Mouse (Mus musculus) left cerebral cortex, adult 2 months (tissue): ENCODE measurements around the gene Helq. TPM values are rescaled to one million over a fixed set of nuclear protein-coding genes. Genes with fewer than 3 reads are reported as not detected.

Experiments used
- DNase-seq, 2 experiments: peaks; one replicate each; pipeline ENCODE4 v3.0.0; 2021 to 2022; ENCODE audit warnings: low spot score in 2 of 2, mixed read lengths in 1 of 2; ENCODE audit errors: extremely low spot score in 1 of 2
- H3K27ac ChIP-seq: fragments of 200-600 bp; 2 replicates; pipeline ENCODE4 v1.8.1; 2022
- H3K4me3 ChIP-seq: fragments of 200-600 bp; 2 replicates; pipeline ENCODE4 v1.8.1; 2022
- CTCF ChIP-seq: fragments of 200-600 bp; IDR thresholded peaks from 2 replicates; pipeline ENCODE4 v1.8.1; 2022; ENCODE audit warnings: antibody characterized with exemption, mild to moderate bottlenecking, moderate library complexity
- intact Hi-C: fragments of 180-260 bp; cut with DNase I; formaldehyde crosslinking; loops from one replicate; pipeline ENCODE4 v1.15.1; 2025
- total RNA-seq, 2 experiments: library from RNA; stranded (reverse); gene quantifications; 2 replicates each; pipeline ENCODE4 v1.2.3; 2021

The Helq gene
- total RNA-seq, 2 experiments from 2014 or later, result 18.4 to 22.1 TPM

- no peak for DNase-seq
- no peak for TF ChIP-seq CTCF
- H3K4me3 ChIP-seq, result no peak overlapping the region
- intact Hi-C loops, result no loop called here
- no peak overlapping the region for H3K27ac ChIP-seq
Observed at GRCm38 (mm10) chr5:100775778-100776404, 22.5 kb downstream of the Helq start.

GRCm38 (mm10) chr5:100771575-100771974, 26.8 kb downstream of the Helq start:
- intact Hi-C loops, result no loop called here
- TF ChIP-seq CTCF, result no peak
- no peak for DNase-seq

DNA sequence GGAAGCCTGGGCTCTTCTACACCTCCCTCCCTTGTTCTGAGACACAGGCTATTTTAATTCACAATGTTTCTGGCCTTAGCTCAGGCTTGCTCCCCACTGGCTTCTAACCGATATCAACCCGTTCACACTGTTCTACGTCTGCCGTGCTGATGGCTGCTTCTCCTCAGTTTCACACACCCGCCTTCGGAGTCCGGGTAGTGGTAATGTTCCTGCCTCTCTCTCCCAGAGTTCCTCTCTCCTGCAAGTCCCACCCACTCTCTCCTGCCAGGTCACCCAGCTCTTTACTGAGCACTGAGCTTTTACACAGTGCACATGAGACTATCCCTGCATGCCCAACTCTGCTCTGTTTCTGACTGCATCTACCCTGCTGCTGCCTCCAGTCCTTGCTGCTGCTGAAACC, 32.4 kb downstream of the Helq start:
- no peak for DNase-seq

More at GRCm38 (mm10) chr5:100771575-100771974, 26.8 kb downstream of the Helq start:
- Histone ChIP-seq H3K4me3 (no peak overlapping the region), H3K27ac (no peak overlapping the region)

GRCm38 (mm10) chr5:100761736-100762135, 36.7 kb downstream of the Helq start:
- H3K4me3 ChIP-seq, result no peak overlapping the region
- intact Hi-C loops, result no loop called here
- DNase-seq, result no peak
- H3K27ac ChIP-seq, result no peak overlapping the region
- TF ChIP-seq CTCF, result no peak

More for the DNA sequence above, 32.4 kb downstream of the Helq start:
- intact Hi-C loops, result loop anchor here (5.0 kb wide), 1 partner anchor 94 kb away; no protein-coding TSS in a partner anchor
- Histone ChIP-seq H3K27ac (no peak overlapping the region), H3K4me3 (no peak overlapping the region)
- TF ChIP-seq CTCF, result no peak

DNA sequence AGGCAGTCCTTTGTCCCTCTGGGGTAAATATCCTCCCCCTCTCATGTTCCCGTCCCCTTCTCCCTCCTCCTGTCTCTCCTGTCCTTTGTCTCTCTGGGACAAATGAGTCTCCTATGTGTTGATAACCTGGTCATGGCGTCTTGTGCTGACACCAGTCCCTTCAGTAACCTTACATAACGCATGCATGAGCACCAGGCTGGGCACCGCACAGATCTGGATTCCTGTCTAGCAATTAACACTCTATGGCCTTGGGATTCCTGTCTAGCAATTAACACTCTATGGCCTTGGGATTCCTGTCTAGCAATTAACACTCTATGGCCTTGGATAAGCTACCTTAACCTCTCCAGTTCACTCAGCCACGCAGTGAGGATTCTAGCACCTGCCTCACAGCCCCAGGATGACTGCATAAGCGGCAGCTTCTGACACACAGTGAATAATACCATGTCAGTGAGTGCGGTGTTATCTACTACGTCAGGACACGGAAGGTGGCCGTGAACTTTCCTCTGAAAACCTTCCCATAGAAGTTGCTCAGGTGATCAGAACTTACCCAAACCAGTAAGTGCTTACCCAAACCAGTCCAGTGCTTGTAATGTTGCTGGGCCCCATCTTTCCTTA, 38.2 kb downstream of the Helq start:
- Histone ChIP-seq H3K27ac (no peak overlapping the region), H3K4me3 (no peak overlapping the region)
- TF ChIP-seq CTCF, result no peak
- intact Hi-C loops, result no loop called here
- no peak for DNase-seq

- no peak for TF ChIP-seq CTCF
Observed at GRCm38 (mm10) chr5:100758121-100758520, 40.3 kb downstream of the Helq start.

GRCm38 (mm10) chr5:100753407-100753806, 45.0 kb downstream of the Helq start:
- DNase-seq, result no peak
- no peak overlapping the region for H3K4me3 ChIP-seq
- intact Hi-C loops, result no loop called here
- no peak for TF ChIP-seq CTCF
- no peak overlapping the region for H3K27ac ChIP-seq

More at GRCm38 (mm10) chr5:100758121-100758520, 40.3 kb downstream of the Helq start:
- intact Hi-C loops, result no loop called here
- DNase-seq, result no peak
- Histone ChIP-seq H3K4me3 (no peak overlapping the region), H3K27ac (no peak overlapping the region)

DNA sequence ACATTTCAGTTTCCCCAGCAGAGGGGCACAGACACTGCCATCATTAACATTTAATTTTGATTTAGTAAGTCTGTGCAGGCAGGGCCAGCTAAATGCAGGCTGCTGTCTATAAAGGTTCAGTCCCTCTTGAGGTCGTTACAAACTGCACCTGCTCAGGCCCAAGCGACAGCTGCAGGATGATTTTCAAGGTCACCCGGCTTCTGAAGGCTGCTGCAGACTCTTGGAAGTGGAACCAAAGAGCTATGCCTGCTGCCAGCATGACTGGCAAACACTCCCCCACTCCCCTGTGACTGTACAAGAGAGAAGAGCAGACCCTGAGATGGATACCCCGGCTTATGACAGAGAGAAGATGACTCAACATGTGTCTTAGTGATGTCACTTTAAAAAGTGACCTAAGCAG, 46.7 kb downstream of the Helq start:
- intact Hi-C loops, result no loop called here
- no peak for DNase-seq
- TF ChIP-seq CTCF, result no peak
- Histone ChIP-seq H3K27ac (no peak overlapping the region), H3K4me3 (no peak overlapping the region)

DNA sequence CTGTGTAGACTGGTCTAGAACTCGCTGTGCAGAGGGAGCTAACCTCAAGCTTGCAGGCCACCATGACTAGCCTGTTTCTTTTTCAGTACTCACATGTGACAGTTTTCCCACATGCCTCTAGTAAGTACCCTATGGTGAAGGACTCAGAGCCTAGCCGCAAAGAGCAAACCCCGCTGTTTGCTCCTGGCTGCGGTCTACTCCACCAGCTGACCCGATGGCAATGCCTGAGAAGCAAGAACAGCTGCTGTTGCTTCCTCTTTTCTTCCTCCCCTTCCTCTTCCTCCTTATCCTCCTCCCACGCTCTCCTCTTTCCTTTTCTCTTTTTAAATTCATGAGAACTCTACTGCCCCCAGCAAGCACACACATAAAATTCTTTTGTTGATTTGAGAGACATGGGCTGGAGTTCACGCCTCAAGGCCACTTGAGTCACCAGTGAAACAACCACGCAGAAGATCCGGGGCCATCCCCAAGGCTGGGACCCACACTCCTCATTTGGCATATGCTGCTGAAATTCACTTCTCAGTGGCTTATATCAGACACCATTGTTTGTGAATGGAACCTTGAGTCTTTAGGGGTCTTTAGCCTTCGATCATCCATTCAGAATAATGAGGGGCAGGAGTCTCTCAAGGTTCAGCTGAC, 47.7 kb downstream of the Helq start:
- no peak for TF ChIP-seq CTCF
- no peak for DNase-seq
- Histone ChIP-seq H3K4me3 (no peak overlapping the region), H3K27ac (no peak overlapping the region)
- intact Hi-C loops, result no loop called here

DNA sequence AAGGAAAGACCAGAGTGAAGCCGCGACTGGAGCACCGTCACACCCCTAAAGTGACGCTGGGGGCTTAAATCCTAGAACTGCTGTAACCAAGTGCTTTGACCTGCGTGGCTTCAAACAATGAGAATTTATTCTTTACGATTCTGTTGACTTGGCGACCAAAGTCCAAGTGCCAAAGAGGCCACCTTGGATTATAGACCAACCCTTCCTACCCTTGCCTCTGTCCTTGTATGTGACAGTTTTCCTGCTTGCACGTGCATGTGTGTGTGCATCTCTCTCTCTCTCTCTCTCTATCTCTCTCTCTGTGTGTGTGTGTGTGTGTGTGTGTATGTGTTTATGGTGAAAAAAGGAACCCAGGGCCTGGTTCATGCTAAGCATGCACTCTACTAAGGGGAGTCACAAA, 59.6 kb downstream of the Helq start:
- no peak overlapping the region for H3K4me3 ChIP-seq
- no peak for TF ChIP-seq CTCF
- intact Hi-C loops, result no loop called here
- no peak overlapping the region for H3K27ac ChIP-seq
- DNase-seq, result no peak

GRCm38 (mm10) chr5:100736919-100737318, 61.5 kb downstream of the Helq start:
- TF ChIP-seq CTCF, result no peak

DNA sequence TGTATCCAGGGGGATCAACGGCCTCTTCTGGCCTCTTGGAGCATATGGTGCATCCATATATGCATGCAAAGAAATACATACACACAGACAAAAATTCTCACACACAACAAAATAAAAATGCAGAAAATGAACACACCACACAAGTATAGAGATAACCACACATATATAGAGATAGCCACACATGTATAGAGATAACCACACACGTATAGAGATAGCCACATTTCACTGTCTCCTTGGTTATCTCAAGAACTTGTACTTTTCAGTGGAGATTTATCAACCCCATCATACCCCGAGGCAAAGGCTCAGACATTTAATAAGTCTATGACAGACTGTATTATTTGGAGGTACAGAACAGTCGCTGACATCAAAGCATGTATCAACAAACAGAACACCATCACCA, 63.9 kb downstream of the Helq start:
- no peak for DNase-seq
- TF ChIP-seq CTCF, result no peak
- intact Hi-C loops, result no loop called here
- H3K27ac ChIP-seq, result no peak overlapping the region
- H3K4me3 ChIP-seq, result no peak overlapping the region

More at GRCm38 (mm10) chr5:100736919-100737318, 61.5 kb downstream of the Helq start:
- no peak overlapping the region for H3K27ac ChIP-seq
- intact Hi-C loops, result no loop called here
- DNase-seq, result no peak
- H3K4me3 ChIP-seq, result no peak overlapping the region
